Mouse (Mus musculus) forelimb bud, embryonic 11.5 days (tissue): ENCODE measurements around the gene D17H6S53E.
A peak's percentile ranks its signal among the peaks of the same experiment; 100 is the strongest.

ENCODE experiments used
- DNase-seq: peaks from one replicate; pipeline ENCODE4 v3.0.0-alpha.2; 2012; ENCODE audit warnings: low read depth, low spot score

The D17H6S53E gene

GRCm38 (mm10) chr17:35132174-35132560, 6.0 kb downstream of the D17H6S53E start:
- DNase-seq = no peak

- DNase-seq = no peak
Observed at GRCm38 (mm10) chr17:35133517-35133916, 7.3 kb downstream of the D17H6S53E start.

DNA sequence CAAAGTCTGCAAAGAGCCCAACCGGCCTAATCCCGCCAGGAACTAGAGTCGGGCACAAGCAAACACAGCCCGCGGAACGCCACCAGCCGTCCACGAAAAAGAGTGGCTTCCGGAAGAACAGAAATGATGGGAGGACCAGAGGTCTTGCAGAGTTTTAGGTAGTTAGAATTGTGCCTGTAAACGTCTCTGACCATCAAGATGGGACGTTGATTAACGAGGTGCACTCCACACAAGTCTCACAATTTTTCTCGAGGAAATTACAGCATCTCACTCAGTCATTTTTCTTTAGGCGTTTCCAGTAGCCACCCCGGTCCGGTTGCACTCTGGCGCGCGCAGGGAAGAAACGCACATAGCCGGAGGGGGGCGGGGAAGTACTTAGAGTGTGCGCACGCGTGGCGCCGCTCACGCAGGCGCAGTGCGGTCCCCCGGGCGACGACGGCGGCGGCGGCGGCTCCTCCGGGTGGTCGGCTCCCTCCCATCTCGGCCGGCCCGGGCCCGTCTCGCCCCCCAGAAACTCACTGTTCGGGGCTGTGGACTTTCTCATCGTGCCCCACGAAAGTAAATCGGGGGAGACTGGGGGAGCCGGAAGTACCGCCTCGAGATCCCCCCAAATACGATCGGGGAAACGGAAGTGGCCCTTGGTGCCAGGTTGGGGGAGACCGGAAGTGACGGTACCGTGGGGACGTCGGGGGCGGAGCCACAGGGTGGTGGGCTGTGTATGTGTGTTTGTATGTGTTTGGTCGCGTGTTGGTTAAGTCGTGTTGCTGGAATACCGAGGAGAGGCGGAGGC, 8.8 kb downstream of the D17H6S53E start, which contains the start of gene Bag6:
Gene Bag6 (plus strand): TSS at position 378 of the 790 bp plus-strand sequence.
- DNase-seq = peak; percentile 95

DNA sequence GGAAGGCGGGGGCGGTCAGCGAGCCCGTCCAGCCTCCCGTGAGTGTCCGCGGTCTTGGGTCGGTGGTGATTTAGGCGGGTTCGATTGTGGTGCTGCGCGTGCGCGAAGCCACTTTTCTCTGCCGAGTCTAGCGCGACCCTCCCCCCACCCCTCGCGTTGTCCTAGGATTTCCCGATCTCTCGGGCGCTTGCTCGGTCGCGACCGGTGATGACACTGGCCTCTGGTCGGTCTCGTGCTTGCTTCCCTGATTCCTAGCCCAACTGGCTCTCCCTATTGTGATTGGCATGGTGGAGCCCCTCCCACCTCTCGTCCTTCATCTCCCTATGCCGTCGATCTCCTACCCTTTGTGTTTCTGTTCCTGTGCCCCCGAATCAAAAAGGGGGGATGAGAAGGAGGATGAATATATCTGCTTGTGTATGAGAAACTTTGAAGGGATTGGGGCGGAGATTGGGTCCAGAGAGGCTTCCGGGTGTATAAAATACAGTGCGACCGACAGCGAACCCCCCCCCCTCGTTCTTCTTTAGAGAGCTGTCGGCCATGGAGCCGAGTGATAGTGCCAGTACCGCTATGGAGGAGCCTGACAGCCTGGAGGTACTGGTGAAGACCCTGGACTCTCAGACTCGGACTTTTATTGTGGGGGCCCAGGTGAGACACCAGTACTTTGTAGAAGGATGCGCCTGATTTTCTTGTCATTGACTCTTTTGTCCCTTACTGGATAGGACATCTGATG, 9.6 kb downstream of the D17H6S53E start:
- no peak for DNase-seq

- DNase-seq = no peak
Observed at GRCm38 (mm10) chr17:35139269-35139668, 13.1 kb downstream of the D17H6S53E start.

GRCm38 (mm10) chr17:35140490-35140996, 14.4 kb downstream of the D17H6S53E start:
- DNase-seq = no peak

DNA sequence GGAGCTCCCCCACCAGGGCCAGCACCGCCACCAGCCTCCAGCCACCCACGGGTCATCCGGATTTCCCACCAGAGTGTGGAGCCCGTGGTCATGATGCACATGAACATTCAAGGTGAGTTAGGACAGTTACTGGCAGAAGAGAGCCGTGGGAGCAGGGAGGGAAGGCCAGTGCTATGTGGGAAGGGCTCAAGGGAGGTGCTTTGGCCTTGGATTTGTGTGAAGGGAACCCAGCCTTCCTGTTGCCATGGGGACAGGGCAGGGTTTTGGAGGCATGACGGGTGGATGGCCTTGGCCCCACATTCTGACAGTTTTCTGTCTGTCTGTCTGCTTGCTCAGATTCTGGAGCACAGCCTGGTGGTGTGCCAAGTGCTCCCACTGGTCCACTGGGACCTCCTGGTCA, 15.8 kb downstream of the D17H6S53E start:
- DNase-seq = no peak

- no peak for DNase-seq
Observed at GRCm38 (mm10) chr17:35146139-35146538, 20.0 kb downstream of the D17H6S53E start.

- peak; percentile 25 for DNase-seq
Observed at GRCm38 (mm10) chr17:35147348-35147747, 21.2 kb downstream of the D17H6S53E start.

- no peak for DNase-seq
Observed at GRCm38 (mm10) chr17:35147922-35148639, 21.9 kb downstream of the D17H6S53E start.

DNA sequence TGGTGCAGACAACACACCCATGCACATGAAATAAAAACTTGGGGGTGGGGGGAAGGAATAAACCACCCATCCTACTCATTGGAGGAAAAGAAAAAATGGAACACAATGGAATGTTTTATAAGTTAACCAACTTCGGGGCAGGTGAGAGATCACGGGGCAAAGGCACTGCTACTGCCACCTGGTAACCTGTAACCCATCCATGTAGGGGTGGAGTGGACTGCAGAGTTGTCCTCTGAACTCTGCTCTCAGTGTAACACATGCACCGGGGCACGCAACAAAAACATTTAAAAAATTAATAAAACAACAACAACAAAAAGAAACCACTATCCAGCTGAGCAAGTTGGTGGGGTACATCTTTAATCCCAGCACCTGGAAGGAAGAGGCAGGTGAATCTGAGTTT, 25.9 kb downstream of the D17H6S53E start:
- DNase-seq = no peak

DNA sequence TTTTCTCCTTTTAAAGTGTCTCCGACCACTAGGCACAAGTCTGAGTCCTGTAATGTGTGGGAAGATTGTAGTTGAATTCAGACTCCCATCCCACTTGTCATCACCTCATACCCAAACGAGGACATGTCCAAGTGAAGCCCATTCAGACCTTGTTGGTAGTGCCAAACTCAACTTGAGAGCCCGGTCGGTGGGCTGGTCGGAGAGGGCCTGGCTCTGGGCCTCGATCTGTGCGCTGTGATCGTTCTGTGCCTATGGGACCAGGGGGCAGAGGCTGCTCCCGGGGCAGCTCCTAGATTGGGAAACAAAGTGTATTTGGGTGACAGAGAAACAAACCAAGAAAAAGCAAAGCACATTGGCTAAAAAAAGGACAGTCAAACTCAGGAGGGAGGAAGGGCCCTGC, 26.9 kb downstream of the D17H6S53E start:
- DNase-seq = no peak

DNA sequence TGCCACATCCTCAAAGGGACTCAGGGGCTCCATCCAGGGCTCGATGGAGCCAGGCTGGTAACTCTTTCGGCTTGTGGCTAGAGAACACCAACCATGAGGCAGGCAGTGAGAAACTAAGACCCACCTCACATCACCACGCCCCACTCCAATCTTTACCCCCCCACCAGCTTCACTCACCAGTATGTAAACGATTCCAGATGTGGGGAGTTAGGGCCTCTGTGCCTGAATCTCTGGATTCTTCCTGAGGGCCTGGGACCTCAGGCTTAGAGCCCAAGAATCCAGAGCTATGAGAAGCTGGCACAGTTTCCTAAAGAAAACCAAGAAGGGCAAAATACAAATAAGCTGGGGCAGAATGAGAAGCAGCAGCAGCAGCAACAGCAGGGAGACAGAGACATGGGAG, 27.8 kb downstream of the D17H6S53E start:
- no peak for DNase-seq

GRCm38 (mm10) chr17:35154616-35155015, 28.4 kb downstream of the D17H6S53E start:
- DNase-seq = no peak

DNA sequence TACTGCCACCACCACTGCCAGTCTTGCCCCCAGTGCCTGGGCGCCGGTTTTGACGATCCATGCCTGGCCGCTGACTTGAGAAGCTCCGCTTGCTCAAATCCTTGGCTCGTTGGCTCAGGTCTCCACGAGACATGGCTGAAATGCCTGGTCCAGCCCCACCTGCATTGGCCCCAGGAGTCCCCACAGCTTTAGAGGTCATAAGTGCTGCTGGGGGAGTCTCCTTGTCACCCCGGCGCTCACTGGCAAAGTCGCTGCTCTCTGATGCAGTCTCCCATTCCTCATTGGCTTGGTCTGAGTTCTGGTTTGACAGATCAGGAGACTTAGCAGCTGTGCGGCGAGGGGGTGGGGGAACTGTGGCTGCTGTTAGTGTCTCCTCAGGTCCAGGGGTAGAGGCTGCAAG, 29.3 kb downstream of the D17H6S53E start:
- no peak for DNase-seq

DNA sequence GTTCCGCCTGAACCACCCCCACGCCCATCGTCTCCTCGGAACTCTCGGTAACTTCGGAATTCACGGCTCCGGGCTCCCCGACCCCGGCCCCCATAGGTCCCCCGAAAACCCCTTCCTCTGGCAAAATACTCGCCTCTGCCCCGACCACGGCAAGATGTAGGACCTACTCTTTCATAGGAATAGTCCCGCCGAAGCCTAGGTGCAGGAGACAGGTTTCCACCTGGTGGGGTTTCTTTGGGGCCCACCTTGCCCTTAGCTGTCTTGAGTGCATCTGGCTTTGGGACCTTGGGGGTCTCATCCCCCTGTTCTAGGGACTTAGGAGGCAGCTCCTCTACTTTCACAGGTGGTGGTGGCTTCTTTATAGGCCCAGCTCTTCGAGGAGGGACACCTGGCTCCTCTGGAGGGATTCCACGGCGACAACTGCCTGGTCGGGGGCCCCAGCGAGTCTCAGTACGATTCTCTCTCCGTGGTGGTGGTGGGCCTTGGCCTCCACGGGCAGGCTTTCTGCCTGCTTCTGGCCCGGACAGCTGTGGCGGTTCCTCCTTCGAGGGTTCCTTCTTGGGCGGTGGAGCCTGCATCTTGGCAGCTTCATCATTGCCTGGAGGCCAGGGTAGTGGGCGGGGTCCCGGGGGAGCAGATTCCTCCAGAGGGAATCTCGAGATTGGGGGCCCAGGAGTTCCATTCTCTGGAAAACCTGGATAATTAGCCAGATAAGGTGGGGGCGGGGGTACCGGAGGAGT, 30.5 kb downstream of the D17H6S53E start:
- DNase-seq = no peak

DNA sequence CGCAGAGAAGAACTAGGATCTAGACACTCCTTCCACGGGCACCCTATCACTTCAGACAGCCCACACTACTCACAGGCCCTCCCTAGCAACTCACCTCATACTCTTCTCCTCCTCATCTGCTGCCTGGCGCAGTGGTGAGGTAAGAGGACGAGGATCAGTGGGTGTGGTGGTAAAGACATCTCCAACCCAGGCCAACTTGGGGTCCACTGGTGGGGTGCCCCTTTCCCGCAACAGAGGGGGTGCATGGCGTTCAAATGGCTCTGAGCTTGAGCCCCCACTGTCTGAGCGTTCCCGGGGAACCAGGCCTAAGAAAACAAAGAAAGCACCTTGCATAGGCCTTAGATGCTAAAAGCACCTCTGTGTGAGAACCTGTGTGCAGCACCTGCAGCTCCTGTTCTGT, 31.1 kb downstream of the D17H6S53E start:
- DNase-seq = no peak

GRCm38 (mm10) chr17:35157661-35158175, 31.5 kb downstream of the D17H6S53E start:
- no peak for DNase-seq

GRCm38 (mm10) chr17:35158850-35159593, 32.8 kb downstream of the D17H6S53E start:
- DNase-seq = no peak

- no peak for DNase-seq
Observed at GRCm38 (mm10) chr17:35159638-35160037, 33.5 kb downstream of the D17H6S53E start.
